Mouse (Mus musculus): Measurements from ENCODE around the gene Ncam1.

DNA sequence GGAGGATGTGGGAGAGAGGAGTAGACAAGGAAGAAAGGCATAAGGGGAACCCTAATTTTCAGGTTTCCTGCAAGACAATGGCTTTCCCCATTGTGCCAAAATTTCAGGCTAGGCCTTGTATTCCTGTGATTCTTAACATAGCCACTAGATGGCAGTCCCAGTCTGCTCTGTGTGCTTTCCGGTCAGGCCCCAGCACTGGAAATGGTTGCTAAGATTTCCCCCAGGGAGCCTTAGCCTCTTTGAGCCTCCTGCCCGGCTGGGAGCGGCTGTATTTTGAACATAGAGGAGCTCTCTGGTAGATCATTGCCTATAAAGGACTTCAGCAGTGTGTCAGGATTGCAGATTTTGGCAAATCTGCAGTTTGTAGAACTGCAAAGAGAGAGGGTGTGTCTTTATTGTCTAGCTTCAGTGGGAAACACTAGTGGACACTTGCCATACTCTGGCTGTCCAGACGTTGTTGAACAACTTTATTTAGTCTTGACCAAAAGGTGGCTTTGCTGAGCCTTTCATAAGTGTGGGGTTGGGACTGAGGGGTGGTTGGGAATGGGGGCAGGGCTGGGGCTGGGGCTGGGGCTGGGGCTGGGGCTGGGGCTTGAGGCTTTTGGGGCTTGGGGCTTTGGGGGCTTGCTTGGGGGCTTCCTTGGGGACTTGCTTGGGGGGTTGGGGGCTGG lies 304.6 kb downstream of the Ncam1 start:
- TF ChIP-seq POLR2A (IDR thresholded peaks at IDR 0.05; ENCODE audit: borderline replicate concordance, control insufficient read depth, low read depth, low read length) (no peak), CTCF (IDR thresholded peaks at IDR 0.05; ENCODE audit: control insufficient read depth, insufficient read depth, low read length) (peak; percentile 73)
